23 mouse cellular contexts compared by ENCODE assay signal in the genomic region with DNA sequence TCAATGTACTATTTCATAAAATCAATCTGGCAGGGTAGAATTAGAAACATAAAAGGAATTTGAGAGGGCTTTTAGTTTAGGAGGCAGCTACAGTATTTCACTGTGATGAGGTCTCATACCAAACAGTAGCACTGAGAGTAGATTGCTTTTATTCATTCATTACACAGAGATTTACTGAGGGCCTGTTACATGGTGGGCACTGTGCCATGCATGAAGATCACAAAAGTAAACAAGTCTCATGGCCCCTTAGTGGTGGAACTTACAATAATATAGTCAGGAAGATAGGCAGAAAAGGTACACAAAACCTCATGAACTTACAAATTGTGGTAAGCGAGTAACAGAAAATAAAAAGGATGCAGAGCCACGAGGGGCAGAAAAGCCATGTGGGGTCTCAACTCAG.
"Had no signal": no experiment of that assay in that cellular context is flagged by ENCODE, and none has a peak within 500 bp of the region (broad histone marks: within the 10 kb centered on the region; RNA-seq: fewer than 3 reads in every experiment).

No protein-coding gene starts in this region.

- H3K9ac ChIP-seq: heart, embryonic 12.5 days; hindbrain, embryonic 13.5 days; hindbrain, embryonic 15.5 days; limb, embryonic 13.5 days; limb, embryonic 15.5 days; liver, embryonic 12.5 days; liver, embryonic 14.5 days had no signal

- H3K36me3 ChIP-seq: heart, embryonic 10.5 days; heart, embryonic 12.5 days; hindbrain, embryonic 13.5 days; hindbrain, embryonic 15.5 days; limb, embryonic 13.5 days; limb, embryonic 15.5 days; liver, embryonic 12.5 days had no signal

- H3K4me2 ChIP-seq: heart, embryonic 12.5 days; hindbrain, embryonic 13.5 days; hindbrain, embryonic 15.5 days; limb, embryonic 13.5 days; limb, embryonic 15.5 days; liver, embryonic 12.5 days had no signal

- H3K27me3 ChIP-seq: heart, embryonic 12.5 days; hindbrain, embryonic 13.5 days; hindbrain, embryonic 15.5 days; limb, embryonic 13.5 days; limb, embryonic 15.5 days; liver, embryonic 12.5 days had no signal

- DNase-seq: gastrocnemius, adult 2 months; gastrocnemius, postnatal 10 days; gastrocnemius, postnatal 25 days; heart, adult 18-20 months; heart, postnatal 10 days; heart, postnatal 4 days; kidney, adult 11 months; kidney, adult 2 months; kidney, adult 9 months; kidney, postnatal 14 days; kidney, postnatal 36 days; layer of hippocampus, postnatal 36 days; left cerebral cortex, postnatal 4 days had no signal

- H3K27ac ChIP-seq: gastrocnemius, adult 2 months; heart, embryonic 10.5 days; hindbrain, embryonic 13.5 days; hindbrain, embryonic 15.5 days; hindbrain, postnatal 0 days; limb, embryonic 13.5 days; limb, embryonic 15.5 days; liver, embryonic 12.5 days; liver, embryonic 14.5 days had no signal

- H3K4me1 ChIP-seq: heart, embryonic 10.5 days; heart, embryonic 12.5 days; hindbrain, embryonic 13.5 days; hindbrain, embryonic 15.5 days; limb, embryonic 13.5 days; limb, embryonic 15.5 days; liver, embryonic 12.5 days had no signal

- H3K9me3 ChIP-seq: heart, embryonic 10.5 days; heart, embryonic 12.5 days; hindbrain, embryonic 13.5 days; hindbrain, embryonic 15.5 days; limb, embryonic 13.5 days; limb, embryonic 15.5 days; liver, embryonic 12.5 days had no signal

- ATAC-seq: hindbrain, postnatal 0 days; intestine, embryonic 16.5 days; liver, embryonic 12.5 days had no signal

- H3K4me3 ChIP-seq: gastrocnemius, adult 2 months; heart, embryonic 10.5 days; heart, embryonic 12.5 days; hindbrain, embryonic 13.5 days; hindbrain, embryonic 15.5 days; limb, embryonic 13.5 days; limb, embryonic 15.5 days; liver, embryonic 12.5 days had no signal
